ENCODE assay signal across 10 mouse cellular contexts in genomic region chr3:107757365-107758129, GRCm38 (mm10). TPM values are rescaled to one million over a fixed set of nuclear protein-coding genes. Genes with fewer than 3 reads are reported as not detected.
DNase-seq lines count a peak whose midpoint lies in the region; ATAC-seq and TF ChIP-seq lines count a peak whose summit lies in the region.
"Had no signal": no experiment of that assay in that cellular context is flagged by ENCODE, and none has a peak within 500 bp of the region (broad histone marks: within the 10 kb centered on the region; RNA-seq: fewer than 3 reads in every experiment).

No protein-coding gene starts in this region.

- ATAC-seq in forebrain, embryonic 13.5 days = peak; percentile 42; the same call in 1 of the 2 replicates
- ATAC-seq in forebrain, embryonic 11.5 days (replicated peaks; ENCODE audit: low FRiP score) = no peak
- no peak for ATAC-seq in megakaryocyte, adult 5-6 weeks (ENCODE audit: poor library complexity, severe bottlenecking)
- ATAC-seq in intestine, postnatal 0 days = no peak
- ATAC-seq in stomach, embryonic 15.5 days (ENCODE audit: insufficient read depth, low FRiP score, low read depth) = no peak
- ATAC-seq in CD4-positive, CD25-positive, alpha-beta regulatory T cell, adult 4 months = no peak

- H3K27ac ChIP-seq in forebrain, embryonic 13.5 days = peak overlapping the region; percentile 44
- no peak overlapping the region for H3K27ac ChIP-seq in forebrain, embryonic 11.5 days (ENCODE audit: low read depth, low read length)
- H3K27ac ChIP-seq in intestine, postnatal 0 days (ENCODE audit: low read depth, low read length) = no peak overlapping the region
- H3K27ac ChIP-seq in stomach, embryonic 15.5 days = no peak overlapping the region
- H3K27ac ChIP-seq: lung, embryonic 15.5 days had no signal

- 0 out of 2 replicates have a peak, but pooled peaks cover 6% of the 10 kb centered on the region for H3K36me3 ChIP-seq in forebrain, embryonic 13.5 days (ENCODE audit: poor library complexity, severe bottlenecking)
- no peaks in the 10 kb centered on the region; the same call in 1 of the 2 replicates for H3K36me3 ChIP-seq in forebrain, embryonic 11.5 days (ENCODE audit: control insufficient read depth, insufficient read depth, low read length)
- H3K36me3 ChIP-seq in megakaryocyte, embryonic 14.5 days (replicated peaks; ENCODE audit: low read length) = no peaks in the 10 kb centered on the region
- H3K36me3 ChIP-seq in intestine, postnatal 0 days (ENCODE audit: control insufficient read depth, insufficient read depth) = peaks cover 7% of the 10 kb centered on the region; the same call in 1 of the 2 replicates
- 0 out of 2 replicates have a peak, but pooled peaks cover 4% of the 10 kb centered on the region for H3K36me3 ChIP-seq in stomach, embryonic 15.5 days

- H3K9ac ChIP-seq in forebrain, embryonic 13.5 days = no peak overlapping the region
- H3K9ac ChIP-seq in forebrain, embryonic 11.5 days (ENCODE audit: low read length) = no peak overlapping the region
- H3K9ac ChIP-seq in intestine, postnatal 0 days (ENCODE audit: low read depth, low read length) = no peak overlapping the region; the same call in 1 of the 2 replicates
- H3K9ac ChIP-seq in stomach, embryonic 15.5 days = no peak overlapping the region

- no peak for DNase-seq in forebrain, embryonic 11.5 days (ENCODE audit: low spot score)
- DNase-seq in gastrocnemius, adult 8-10 months (ENCODE audit: low spot score in 2 of 2) = no peak
- DNase-seq: adrenal gland, postnatal 10 days had no signal

- 0 out of 2 replicates have a peak, but pooled peaks cover 4% of the 10 kb centered on the region for H3K27me3 ChIP-seq in forebrain, embryonic 13.5 days
- no peaks in the 10 kb centered on the region for H3K27me3 ChIP-seq in forebrain, embryonic 11.5 days (ENCODE audit: control insufficient read depth, insufficient read depth, low read length)
- H3K27me3 ChIP-seq in megakaryocyte, embryonic 14.5 days (replicated peaks) = peaks cover 83% of the 10 kb centered on the region
- H3K27me3 ChIP-seq in intestine, postnatal 0 days (replicated peaks; ENCODE audit: control insufficient read depth, insufficient read depth, low read length) = peaks cover 47% of the 10 kb centered on the region; the same call in 1 of the 2 replicates
- no peaks in the 10 kb centered on the region for H3K27me3 ChIP-seq in stomach, embryonic 15.5 days (replicated peaks)

- H3K4me1 ChIP-seq in forebrain, embryonic 13.5 days = peaks cover 34% of the 10 kb centered on the region
- H3K4me1 ChIP-seq in forebrain, embryonic 11.5 days (replicated peaks; ENCODE audit: control insufficient read depth, insufficient read depth, low read length) = peaks cover 9% of the 10 kb centered on the region
- peaks cover 47% of the 10 kb centered on the region for H3K4me1 ChIP-seq in megakaryocyte, embryonic 14.5 days
- H3K4me1 ChIP-seq in intestine, postnatal 0 days (replicated peaks; ENCODE audit: control insufficient read depth, insufficient read depth, low read length) = 0 out of 2 replicates have a peak, but pooled peaks cover 4% of the 10 kb centered on the region
- peaks cover 15% of the 10 kb centered on the region for H3K4me1 ChIP-seq in stomach, embryonic 15.5 days

- H3K9me3 ChIP-seq in forebrain, embryonic 13.5 days (replicated peaks) = no peaks in the 10 kb centered on the region
- H3K9me3 ChIP-seq in forebrain, embryonic 11.5 days (ENCODE audit: control insufficient read depth, low read length) = no peaks in the 10 kb centered on the region
- H3K9me3 ChIP-seq in megakaryocyte, embryonic 14.5 days = no peaks in the 10 kb centered on the region
- no peaks in the 10 kb centered on the region for H3K9me3 ChIP-seq in intestine, postnatal 0 days (ENCODE audit: control insufficient read depth)
- no peaks in the 10 kb centered on the region for H3K9me3 ChIP-seq in stomach, embryonic 15.5 days
- H3K9me3 ChIP-seq: lung, embryonic 15.5 days had no signal

- 81% methylated on average over 5 of the region's 5 CpGs for WGBS in forebrain, embryonic 13.5 days
- 88% methylated on average over 5 of the region's 5 CpGs for WGBS in forebrain, embryonic 11.5 days
- WGBS in intestine, postnatal 0 days = 84% methylated on average over 5 of the region's 5 CpGs
- WGBS in stomach, embryonic 15.5 days = 88% methylated on average over 5 of the region's 5 CpGs

- TF ChIP-seq CTCF in intestine, postnatal 0 days (IDR thresholded peaks at IDR 0.05; ENCODE audit: low read depth) = no peak

- no peak overlapping the region for H3K4me3 ChIP-seq in forebrain, embryonic 13.5 days
- H3K4me3 ChIP-seq in forebrain, embryonic 11.5 days (ENCODE audit: low read depth, low read length) = no peak overlapping the region
- peak overlapping the region; percentile 34 for H3K4me3 ChIP-seq in megakaryocyte, embryonic 14.5 days (replicated peaks)
- H3K4me3 ChIP-seq in intestine, postnatal 0 days (ENCODE audit: low read depth, low read length) = peak overlapping the region; percentile 66; the same call in 1 of the 2 replicates
- H3K4me3 ChIP-seq in stomach, embryonic 15.5 days (replicated peaks) = peak overlapping the region; percentile 80; the same call in 1 of the 2 replicates

- H3K4me2 ChIP-seq in forebrain, embryonic 13.5 days = peak overlapping the region; percentile 84
- H3K4me2 ChIP-seq in forebrain, embryonic 11.5 days (ENCODE audit: low read depth, low read length, severe bottlenecking) = no peak overlapping the region
- peak overlapping the region; percentile 86 for H3K4me2 ChIP-seq in intestine, postnatal 0 days (replicated peaks; ENCODE audit: low read depth)
- H3K4me2 ChIP-seq in stomach, embryonic 15.5 days = peak overlapping the region; percentile 83; the same call in 1 of the 2 replicates

RNA-seq across cellular contexts. Expression of gene Csf1, which starts 2.7 kb away (rescaled TPM):
- polyA plus RNA-seq in forebrain, embryonic 13.5 days (2015; fragmentation: Nextera tagmentation; extraction: Ambion mirVana) = 4.5 and 4.9 TPM in 2 replicates
- polyA plus RNA-seq in forebrain, embryonic 11.5 days (2014; fragmentation: Nextera tagmentation; extraction: Ambion mirVana) = 6.0 and 8.1 TPM in 2 replicates
- 1.5 and 4.0 TPM in 2 replicates for polyA plus RNA-seq in megakaryocyte, embryonic 14.5 days (2012; ENCODE audit: insufficient read depth, low replicate concordance)
- 14.7 and 15.4 TPM in 2 replicates for total RNA-seq in megakaryocyte, adult 5-6 weeks (2015)
- total RNA-seq in megakaryocyte, adult 5-6 weeks (2017) = 6.5 and 6.9 TPM in 2 replicates
- 8.6 and 9.2 TPM in 2 replicates for polyA plus RNA-seq in intestine, postnatal 0 days (2015; fragmentation: Nextera tagmentation; extraction: Ambion mirVana)
- 14.7 and 15.4 TPM in 2 replicates for polyA plus RNA-seq in stomach, embryonic 15.5 days (2015; fragmentation: Nextera tagmentation; extraction: Ambion mirVana)
- total RNA-seq in gastrocnemius, adult 8-10 months (2022) = 1 to 10 TPM; 5.0 to 7.4 (median 6.8) TPM
- polyA plus RNA-seq in CD4-positive, CD25-positive, alpha-beta regulatory T cell, adult 4 months (2017; shearing (Covaris generic)) = 10 to 100 TPM; 11.9 to 19.7 TPM

Comparison
In these comparisons a context has a peak if more than half of its experiments do, and no peak if none do; other contexts are left out.
1. H3K4me3 ChIP-seq: peak in megakaryocyte, embryonic 14.5 days (single experiment), intestine, postnatal 0 days (single experiment) and stomach, embryonic 15.5 days (single experiment); none in forebrain, embryonic 13.5 days (single experiment) and forebrain, embryonic 11.5 days (single experiment).